Mouse (Mus musculus) lung, postnatal 14 days (tissue): ENCODE measurements around the gene Gm4567.
"Not testable (repeated sequence)": the region's sequence is repeated elsewhere in the genome, so short reads cannot be mapped to it uniquely, and the experiment has no call there.

Experiments used
- DNase-seq: peaks from one replicate; pipeline ENCODE4 v3.0.0; 2021

The Gm4567 gene

GRCm38 (mm10) chr7:22719610-22720009 lies at the start of gene Gm4567:
Gm4567 (minus strand) TSS chr7:22719710.
- DNase-seq = not testable (repeated sequence)

GRCm38 (mm10) chr7:22761397-22761796 lies 41.9 kb upstream of the Gm4567 start, which contains the start of gene Vmn1r157:
Vmn1r157 (plus strand) TSS chr7:22761697.
- not testable (repeated sequence) for DNase-seq

GRCm38 (mm10) chr7:22692217-22692616 lies 27.3 kb downstream of the Gm4567 start, which contains the start of gene Gm8693:
Gm8693 (minus strand) TSS chr7:22692317.
- not testable (repeated sequence) for DNase-seq
